Mouse (Mus musculus): ENCODE results near the gene Hist2h2aa1. TPM values are rescaled to one million over a fixed set of nuclear protein-coding genes. Genes with fewer than 3 reads are reported as not detected.
"Not testable (repeated sequence)": the region's sequence is repeated elsewhere in the genome, so short reads cannot be mapped to it uniquely, and the experiment has no call there.

Hist2h2aa1 gene
- polyA plus RNA-seq, 2 experiments = 18.1 to 44.2 TPM

DNA sequence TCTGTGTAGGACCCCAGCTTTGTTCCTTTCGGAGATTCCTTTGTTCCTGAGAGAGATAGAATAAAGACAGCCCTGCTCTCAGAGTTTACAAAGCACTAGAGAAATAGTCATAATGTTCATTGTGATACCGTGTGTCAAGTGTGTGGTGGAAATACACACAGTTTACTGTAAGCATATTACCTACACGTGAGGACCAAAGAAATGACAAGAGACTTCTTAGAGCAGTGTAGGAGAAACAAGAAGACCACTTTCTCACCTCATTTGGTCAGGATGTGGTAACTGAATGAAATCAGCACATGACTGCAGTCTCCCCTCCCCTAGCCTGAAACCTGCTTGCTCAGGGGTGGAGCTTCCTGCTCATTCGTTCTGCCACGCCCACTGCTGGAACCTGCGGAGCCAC, 47.1 kb upstream of the Hist2h2aa1 start:
- no peaks in the 10 kb centered on the region for H3K9me3 ChIP-seq (ENCODE audit: control insufficient read depth, low read length)
- no peak overlapping the region for H3K27ac ChIP-seq (replicated peaks; ENCODE audit: low read depth, low read length)
- TF ChIP-seq POLR2A (IDR thresholded peaks at IDR 0.05; ENCODE audit: borderline replicate concordance, extremely low read depth, insufficient read depth, insufficient read length) = no peak
- peak overlapping the region; percentile 68 for H3K4me3 ChIP-seq (replicated peaks; ENCODE audit: low read length)
- no peaks in the 10 kb centered on the region for H3K36me3 ChIP-seq (ENCODE audit: control insufficient read depth, insufficient read depth, low read length)
- 4% methylated on average over 6 of the region's 6 CpGs for WGBS
- H3K4me1 ChIP-seq (ENCODE audit: control insufficient read depth, insufficient read depth, low read length) = peaks cover 12% of the 10 kb centered on the region
- H3K4me2 ChIP-seq (replicated peaks; ENCODE audit: low read depth, low read length, severe bottlenecking) = peak overlapping the region; percentile 95
- H3K27me3 ChIP-seq (ENCODE audit: control insufficient read depth, insufficient read depth, low read length) = no peaks in the 10 kb centered on the region
- ATAC-seq (ENCODE audit: low FRiP score, low read depth) (no peak), DNase-seq (ENCODE audit: low spot score) (no peak)
- no peak overlapping the region for H3K9ac ChIP-seq (ENCODE audit: low read depth, low read length, severe bottlenecking)

- peaks cover 12% of the 10 kb centered on the region for H3K4me1 ChIP-seq (ENCODE audit: control insufficient read depth, insufficient read depth, low read length)
- ATAC-seq (ENCODE audit: low FRiP score, low read depth); H3K36me3 ChIP-seq (ENCODE audit: control insufficient read depth, insufficient read depth, low read length); H3K9me3 ChIP-seq (ENCODE audit: control insufficient read depth, low read length); DNase-seq (ENCODE audit: low spot score); H3K27me3 ChIP-seq (ENCODE audit: control insufficient read depth, insufficient read depth, low read length); H3K27ac ChIP-seq (replicated peaks; ENCODE audit: low read depth, low read length); H3K9ac ChIP-seq (ENCODE audit: low read depth, low read length, severe bottlenecking); H3K4me3 ChIP-seq (replicated peaks; ENCODE audit: low read length); H3K4me2 ChIP-seq (replicated peaks; ENCODE audit: low read depth, low read length, severe bottlenecking): not testable (repeated sequence)
- 27% methylated on average over 6 of the region's 8 CpGs for whole genome bisulfite sequencing
Observed at GRCm38 (mm10) chr3:96198601-96199251, 46.6 kb upstream of the Hist2h2aa1 start.

GRCm38 (mm10) chr3:96199731-96200130, 45.6 kb upstream of the Hist2h2aa1 start:
- Histone ChIP-seq H3K9ac (ENCODE audit: low read depth, low read length, severe bottlenecking) (no peak overlapping the region), H3K4me3 (replicated peaks; ENCODE audit: low read length) (no peak overlapping the region), H3K36me3 (ENCODE audit: control insufficient read depth, insufficient read depth, low read length) (no peaks in the 10 kb centered on the region), H3K4me1 (ENCODE audit: control insufficient read depth, insufficient read depth, low read length) (peaks cover 12% of the 10 kb centered on the region), H3K27ac (replicated peaks; ENCODE audit: low read depth, low read length) (no peak overlapping the region), H3K27me3 (ENCODE audit: control insufficient read depth, insufficient read depth, low read length) (no peaks in the 10 kb centered on the region), H3K9me3 (ENCODE audit: control insufficient read depth, low read length) (no peaks in the 10 kb centered on the region), H3K4me2 (replicated peaks; ENCODE audit: low read depth, low read length, severe bottlenecking) (no peak overlapping the region)
- ATAC-seq (ENCODE audit: low FRiP score, low read depth) (no peak), DNase-seq (ENCODE audit: low spot score) (no peak)
- TF ChIP-seq POLR2A (IDR thresholded peaks at IDR 0.05; ENCODE audit: borderline replicate concordance, extremely low read depth, insufficient read depth, insufficient read length) = no peak
- WGBS = 48% methylated on average over 2 of the region's 2 CpGs

DNA sequence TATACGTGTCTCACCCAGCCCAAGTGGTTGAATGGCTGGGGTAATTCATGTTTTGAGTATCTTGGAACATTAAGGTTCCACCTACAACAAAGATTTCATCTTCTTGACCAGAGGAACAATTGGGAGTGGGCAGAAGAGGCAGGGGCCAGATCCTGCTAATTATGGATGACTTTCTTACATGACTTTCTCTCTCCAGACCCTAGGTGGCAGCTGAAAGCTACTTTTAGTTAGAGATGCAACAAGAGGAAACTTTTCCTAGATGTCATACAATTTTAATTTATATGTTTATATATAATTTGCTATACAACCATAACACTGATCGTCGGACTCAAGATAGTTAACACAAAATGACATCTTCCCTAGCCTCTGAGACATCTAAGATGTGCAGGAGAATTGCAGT, 37.5 kb upstream of the Hist2h2aa1 start:
- Histone ChIP-seq H3K9ac (ENCODE audit: low read depth, low read length, severe bottlenecking) (no peak overlapping the region), H3K4me3 (replicated peaks; ENCODE audit: low read length) (no peak overlapping the region), H3K4me1 (ENCODE audit: control insufficient read depth, insufficient read depth, low read length) (no peaks in the 10 kb centered on the region), H3K4me2 (replicated peaks; ENCODE audit: low read depth, low read length, severe bottlenecking) (no peak overlapping the region), H3K27me3 (ENCODE audit: control insufficient read depth, insufficient read depth, low read length) (no peaks in the 10 kb centered on the region), H3K9me3 (ENCODE audit: control insufficient read depth, low read length) (no peaks in the 10 kb centered on the region), H3K27ac (replicated peaks; ENCODE audit: low read depth, low read length) (no peak overlapping the region), H3K36me3 (ENCODE audit: control insufficient read depth, insufficient read depth, low read length) (no peaks in the 10 kb centered on the region)
- DNase-seq (ENCODE audit: low spot score) (no peak), ATAC-seq (ENCODE audit: low FRiP score, low read depth) (no peak)
- WGBS = 83% methylated on average over 3 of the region's 3 CpGs
- TF ChIP-seq POLR2A (IDR thresholded peaks at IDR 0.05; ENCODE audit: borderline replicate concordance, extremely low read depth, insufficient read depth, insufficient read length) = no peak

- WGBS = 26% methylated on average over 15 of the region's 15 CpGs
- no peaks in the 10 kb centered on the region for H3K36me3 ChIP-seq (ENCODE audit: control insufficient read depth, insufficient read depth, low read length)
- TF ChIP-seq POLR2A (IDR thresholded peaks at IDR 0.05; ENCODE audit: borderline replicate concordance, extremely low read depth, insufficient read depth, insufficient read length) = no peak
- H3K27ac ChIP-seq (replicated peaks; ENCODE audit: low read depth, low read length) = no peak overlapping the region
- no peaks in the 10 kb centered on the region for H3K4me1 ChIP-seq (ENCODE audit: control insufficient read depth, insufficient read depth, low read length)
- H3K27me3 ChIP-seq (ENCODE audit: control insufficient read depth, insufficient read depth, low read length) = no peaks in the 10 kb centered on the region
- no peak for DNase-seq (ENCODE audit: low spot score)
- H3K9me3 ChIP-seq (ENCODE audit: control insufficient read depth, low read length) = no peaks in the 10 kb centered on the region
- no peak overlapping the region for H3K9ac ChIP-seq (ENCODE audit: low read depth, low read length, severe bottlenecking)
- no peak for ATAC-seq (ENCODE audit: low FRiP score, low read depth)
- no peak overlapping the region for H3K4me2 ChIP-seq (replicated peaks; ENCODE audit: low read depth, low read length, severe bottlenecking)
- H3K4me3 ChIP-seq (replicated peaks; ENCODE audit: low read length) = no peak overlapping the region
Observed at GRCm38 (mm10) chr3:96209242-96209641, 36.1 kb upstream of the Hist2h2aa1 start.
